Mouse (Mus musculus) telencephalon, adult 2 months (tissue): ENCODE results near the gene Hist2h2ac.
A peak's percentile ranks its signal among the peaks of the same experiment; 100 is the strongest.
"Not testable (repeated sequence)": the region's sequence is repeated elsewhere in the genome, so short reads cannot be mapped to it uniquely, and the experiment has no call there.

Source experiments
- DNase-seq: peaks from one replicate; pipeline ENCODE4 v3.0.0-alpha.2; 2011; ENCODE audit warnings: low read depth, low spot score

The Hist2h2ac gene

DNA sequence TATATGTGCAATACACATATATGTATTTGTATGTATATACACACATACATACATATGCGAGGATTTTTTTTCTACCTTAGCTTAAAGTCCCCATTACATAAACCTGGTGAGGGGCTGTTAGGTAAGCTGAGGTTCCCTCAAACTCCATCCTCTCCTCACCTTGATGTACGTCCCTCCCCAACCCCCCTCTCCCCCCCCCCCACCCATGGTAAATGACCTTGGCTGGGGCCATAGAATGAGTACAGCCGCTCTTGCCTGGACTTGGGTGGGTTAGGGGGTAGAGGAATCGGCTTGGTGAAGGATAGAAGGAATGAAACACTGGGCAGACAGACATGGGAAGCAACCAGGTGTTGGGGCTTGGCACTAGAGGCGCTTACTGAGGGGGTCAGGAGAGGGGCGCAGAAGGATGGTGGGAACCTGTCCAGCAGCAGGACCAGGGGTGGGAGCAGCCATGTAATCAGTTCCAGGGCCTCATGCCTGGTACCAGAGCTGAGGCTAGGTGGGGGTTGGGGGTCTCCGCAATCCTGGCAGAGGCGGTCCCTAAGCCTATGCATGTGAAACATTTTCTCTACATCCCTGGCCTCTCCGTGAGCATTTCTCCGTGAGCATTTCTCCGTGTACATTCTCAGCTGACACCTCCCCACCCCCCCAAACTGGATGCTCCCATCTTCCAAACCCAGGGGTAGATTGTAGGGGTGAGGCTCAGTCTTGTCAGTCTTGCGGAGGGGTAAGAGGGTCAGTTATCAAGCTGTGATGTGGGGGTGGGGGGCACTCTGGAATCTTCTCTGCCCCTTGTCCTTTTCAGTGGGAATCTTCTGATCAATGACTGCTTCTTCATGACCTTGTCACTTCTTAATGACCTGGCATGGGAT, 38.9 kb downstream of the Hist2h2ac start:
- no peak for DNase-seq

DNA sequence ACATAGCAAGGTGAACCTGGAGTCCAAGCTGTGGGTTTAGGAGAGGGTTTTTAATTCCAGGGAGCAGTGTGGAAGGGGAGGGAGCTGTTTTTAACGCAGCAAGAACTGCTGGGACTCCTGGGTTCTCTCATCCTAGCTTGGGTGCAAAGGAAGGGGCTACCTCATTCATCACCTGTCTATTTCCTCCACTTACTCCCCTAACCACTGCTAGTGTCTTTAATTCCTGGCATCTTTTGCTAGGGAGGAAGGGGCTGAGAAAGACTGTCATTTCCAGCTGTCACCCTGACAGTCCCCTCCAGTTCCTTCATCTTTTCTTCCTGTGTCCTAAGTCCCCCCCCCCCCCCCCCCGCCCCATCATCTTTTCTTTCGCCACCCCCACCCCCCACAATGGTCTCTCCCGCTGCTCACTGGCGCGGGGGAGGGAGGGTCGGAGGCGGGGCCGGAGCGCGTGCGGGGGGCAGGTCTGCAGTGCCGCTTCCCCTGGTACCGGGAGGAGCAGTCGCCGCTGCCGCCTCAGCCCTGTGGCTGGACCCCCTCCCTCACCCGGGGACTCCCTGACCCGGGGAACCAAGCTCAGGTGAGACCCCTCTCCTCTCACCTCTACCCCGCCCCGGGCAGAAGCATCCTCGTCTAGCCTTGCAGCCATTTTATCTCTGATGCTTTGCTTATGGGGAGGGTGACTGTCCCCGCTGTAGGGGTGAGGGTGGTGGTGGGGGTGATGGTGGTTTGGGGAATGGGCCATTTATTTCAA, 39.8 kb downstream of the Hist2h2ac start, which contains the start of gene Sv2a:
Sv2a (plus strand) TSS at position 425 of the 751 bp plus-strand sequence.
- no peak for DNase-seq

DNA sequence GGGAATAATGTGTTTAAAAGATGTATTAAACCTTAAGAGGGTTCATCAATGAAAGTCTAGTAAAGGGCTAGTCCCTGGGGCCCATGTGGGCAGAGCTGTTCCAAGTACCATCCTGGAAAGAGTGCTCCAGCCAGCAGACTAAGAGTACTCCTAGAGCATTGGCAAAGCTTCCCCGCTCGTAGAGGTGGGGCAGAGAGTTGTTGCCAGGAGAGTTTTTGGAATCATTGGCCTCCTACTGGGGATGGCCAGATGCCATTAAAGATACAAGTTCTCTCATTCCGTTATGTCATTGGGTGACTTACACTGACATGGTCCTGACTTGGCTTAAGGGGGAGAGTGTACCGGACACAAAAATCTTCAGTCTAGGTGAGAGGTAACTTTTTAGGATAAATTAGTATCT, 41.1 kb downstream of the Hist2h2ac start:
- no peak for DNase-seq

DNA sequence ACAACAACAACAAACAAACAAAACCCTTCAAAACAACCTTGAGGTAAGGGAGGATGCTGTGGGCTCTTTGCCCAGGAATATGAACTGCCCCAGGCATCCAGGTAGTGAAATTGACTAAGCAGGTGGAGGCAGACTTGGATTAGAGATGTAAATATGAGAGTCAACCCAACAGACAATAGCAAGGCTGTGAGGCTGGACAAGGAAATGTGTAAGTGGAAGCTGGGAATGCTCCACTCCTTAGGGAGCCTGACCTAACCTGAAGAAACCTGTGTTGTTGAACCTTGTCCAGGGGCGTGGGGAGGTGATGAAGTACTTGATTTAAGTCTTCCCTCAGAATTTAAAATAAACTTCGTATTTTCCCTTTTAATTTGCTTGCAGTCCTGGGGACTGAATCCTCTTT, 41.8 kb downstream of the Hist2h2ac start:
- DNase-seq: no peak

DNA sequence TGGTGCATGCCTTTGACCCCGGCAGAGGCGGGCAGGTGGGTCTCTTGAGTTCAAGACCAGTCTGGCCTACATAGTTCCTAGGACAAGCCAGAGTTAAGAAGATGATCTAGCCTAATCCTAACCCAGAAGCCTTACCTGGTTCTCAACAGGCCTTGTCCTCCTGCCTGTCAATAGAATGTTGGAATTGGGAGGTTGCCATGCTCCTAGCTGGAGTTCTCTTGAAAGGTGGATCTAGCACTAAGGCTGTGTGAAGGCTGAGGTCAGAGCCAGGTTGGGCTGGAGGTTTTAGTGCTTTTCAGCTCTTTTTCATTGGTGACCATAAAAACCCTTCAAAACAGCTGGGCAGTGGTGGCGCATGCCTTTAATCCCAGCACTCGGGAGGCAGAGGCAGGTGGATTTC, 42.3 kb downstream of the Hist2h2ac start:
- DNase-seq: no peak

DNA sequence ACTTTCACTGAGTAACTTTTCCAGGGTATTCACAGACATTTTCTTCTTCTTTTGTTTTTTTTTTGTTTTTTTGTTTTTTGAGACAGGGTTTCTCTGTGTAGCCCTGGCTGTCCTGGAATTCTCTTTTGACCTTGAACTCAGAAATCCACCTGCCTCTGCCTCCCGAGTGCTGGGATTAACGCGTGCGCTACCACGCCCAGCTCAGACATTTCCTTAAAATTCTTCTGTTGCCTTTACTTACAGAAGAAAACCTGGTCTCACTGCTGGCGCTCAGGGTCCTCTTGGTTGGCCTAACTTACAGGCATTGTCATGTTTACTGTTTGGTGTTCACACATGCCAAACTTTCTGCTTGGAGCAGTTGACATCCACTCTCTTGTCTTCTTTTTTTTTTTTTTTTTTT, 45.4 kb downstream of the Hist2h2ac start:
- no peak for DNase-seq

DNA sequence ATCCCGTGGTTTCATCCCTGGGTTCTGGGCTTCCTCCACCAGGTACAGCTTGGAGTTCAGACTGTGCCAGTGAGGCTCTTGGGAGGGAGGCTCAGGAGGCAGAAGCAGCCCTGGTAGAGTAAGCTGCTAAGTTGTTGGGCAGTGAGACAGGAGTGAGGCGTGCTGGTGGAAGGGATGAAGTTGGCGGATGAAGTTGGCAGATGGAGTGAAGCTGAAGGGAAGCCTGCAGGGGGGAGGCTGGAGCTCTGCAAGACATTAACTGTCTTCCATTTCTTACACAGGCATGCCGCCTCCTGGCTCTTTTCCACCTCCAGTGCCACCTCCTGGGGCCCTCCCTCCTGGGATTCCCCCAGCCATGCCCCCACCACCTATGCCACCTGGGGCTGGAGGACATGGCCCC, 46.6 kb downstream of the Hist2h2ac start:
- not testable (repeated sequence) for DNase-seq

DNA sequence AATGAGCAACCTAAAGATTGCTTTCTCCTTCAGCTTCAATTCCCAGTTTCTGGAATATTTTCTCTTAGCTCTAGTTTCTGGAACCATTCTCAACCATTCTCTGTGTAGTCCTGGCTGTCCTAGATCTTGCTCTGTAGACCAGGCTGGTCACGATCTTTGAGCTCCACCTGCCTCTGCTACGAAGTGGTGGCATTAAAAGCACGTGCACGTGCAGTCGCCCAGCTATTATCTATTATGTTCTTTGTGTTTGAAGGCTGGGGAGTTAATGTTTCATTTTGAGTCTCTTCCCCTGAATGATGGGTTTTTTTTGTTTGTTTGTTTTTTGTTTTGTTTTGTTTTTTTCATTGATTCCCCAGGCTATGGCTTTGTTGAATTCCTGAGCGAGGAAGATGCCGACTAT, 47.5 kb downstream of the Hist2h2ac start:
- DNase-seq: no peak

DNA sequence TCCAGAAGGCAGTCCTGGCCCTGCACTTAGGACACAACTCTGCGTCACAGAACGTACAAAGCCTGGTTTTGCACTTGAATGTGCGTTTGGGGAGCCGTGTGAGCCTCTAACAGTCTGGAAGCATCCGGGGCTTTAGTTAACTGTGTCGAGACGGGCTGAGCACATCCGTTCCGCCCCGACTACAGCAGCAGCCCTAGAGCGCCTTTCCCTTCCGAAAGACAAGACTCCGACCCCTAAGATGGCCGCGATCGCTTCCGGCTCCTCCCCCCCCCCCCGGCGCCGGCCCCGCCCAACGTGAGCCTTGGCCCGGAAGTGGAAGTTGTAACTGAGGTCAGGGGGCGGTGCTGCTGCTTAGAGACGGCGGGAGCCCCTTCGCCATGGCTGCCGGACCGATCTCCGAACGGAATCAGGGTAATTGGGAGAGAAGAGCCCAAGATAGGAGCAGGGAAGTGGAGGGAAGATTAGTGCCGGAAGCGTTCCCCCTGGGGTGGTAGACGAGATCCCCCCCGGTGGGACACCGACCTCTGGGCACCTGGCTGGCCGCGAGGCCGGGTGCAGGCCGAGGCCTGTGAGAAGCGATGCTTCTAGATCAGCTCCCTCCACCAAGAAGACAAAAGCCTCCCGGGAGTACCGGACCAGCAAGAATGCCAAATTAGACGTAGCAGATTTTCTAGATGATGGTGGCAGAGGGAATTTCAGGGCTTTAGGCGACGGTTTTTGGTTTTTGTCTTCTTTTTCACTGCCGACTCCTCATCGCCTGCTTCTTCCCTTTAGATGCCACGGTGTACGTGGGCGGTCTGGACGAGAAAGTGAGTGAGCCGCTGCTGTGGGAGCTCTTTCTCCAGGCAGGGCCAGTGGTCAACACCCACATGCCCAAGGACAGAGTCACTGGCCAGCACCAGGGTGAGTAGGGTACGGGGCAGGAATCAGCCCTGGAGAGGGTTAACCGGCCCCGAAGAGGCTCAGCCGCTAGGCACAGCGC, 48.2 kb downstream of the Hist2h2ac start, which contains the start of gene Sf3b4:
Sf3b4 (plus strand) TSS at position 136 of the 982 bp plus-strand sequence.
- DNase-seq: peak; percentile 90

DNA sequence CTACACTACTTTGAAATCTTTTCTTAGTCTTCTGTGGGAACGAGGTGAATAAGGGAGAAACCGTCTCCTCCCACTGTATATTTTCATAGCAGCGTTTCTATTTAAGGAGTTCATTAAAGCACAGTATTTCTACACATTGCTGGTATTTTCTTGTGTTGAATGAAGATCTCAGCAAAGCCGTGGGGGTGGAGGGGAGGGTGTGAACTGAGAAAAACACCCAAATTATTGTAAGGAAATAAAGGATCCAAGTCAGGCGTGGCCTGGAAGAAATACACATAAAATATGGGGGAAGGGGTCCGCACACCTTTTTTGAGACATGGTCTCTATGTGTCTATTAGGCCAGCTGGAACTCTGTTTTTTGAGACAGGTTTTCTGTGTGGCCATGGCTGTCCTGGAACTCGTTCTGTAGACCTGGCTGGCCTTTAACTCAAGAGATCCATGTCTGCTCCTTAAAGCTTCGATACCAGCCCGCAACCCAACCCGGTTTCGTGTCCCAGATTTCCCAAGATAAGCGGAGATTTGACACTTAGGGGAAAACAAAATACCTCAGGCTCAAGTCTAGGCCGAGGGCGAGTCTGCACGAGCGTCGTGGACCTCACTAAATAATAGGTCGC, 49.0 kb downstream of the Hist2h2ac start:
- peak; percentile 60 for DNase-seq

DNA sequence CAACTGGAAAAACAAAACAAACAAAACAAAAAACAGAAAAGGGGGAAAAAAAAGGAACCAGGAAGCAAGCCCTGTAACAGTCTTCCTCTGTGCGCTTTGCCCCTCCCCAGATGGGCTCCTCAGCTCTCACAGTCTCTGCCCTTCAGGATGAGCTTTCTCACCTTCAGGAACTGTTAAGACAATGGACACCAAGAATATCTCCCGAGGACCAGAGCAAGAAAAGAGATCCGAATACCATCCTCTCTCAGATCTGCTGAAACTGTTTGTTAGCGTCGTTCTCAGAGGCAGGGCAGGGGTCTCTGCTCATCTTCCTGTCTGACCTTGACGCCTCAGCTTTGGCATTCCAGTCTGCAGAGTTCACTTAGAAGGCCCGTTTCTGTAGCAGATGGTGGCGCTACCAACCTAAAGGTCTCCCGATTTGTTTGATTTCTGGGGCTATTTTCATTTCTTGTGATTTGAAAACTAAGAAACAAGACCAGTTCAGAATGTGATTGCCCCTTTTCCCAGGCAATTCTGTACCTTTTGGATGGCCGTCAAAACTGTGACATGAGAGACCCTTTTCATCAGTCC, 49.6 kb downstream of the Hist2h2ac start:
- no peak for DNase-seq
